Mouse (Mus musculus) MEL (cell line): Measurements from ENCODE around the gene Gm49318. TPM values are rescaled to one million over a fixed set of nuclear protein-coding genes. Genes with fewer than 3 reads are reported as not detected.

ENCODE experiments used
- DNase-seq: peaks from one replicate; pipeline ENCODE4 v3.0.0; 2011; ENCODE audit warnings: low read depth, low spot score
- H3K27ac ChIP-seq: 2 replicates; pipeline ENCODE4 v1.5.1; 2012; ENCODE audit warnings: low read depth, mild to moderate bottlenecking, control low read depth, low read length, moderate library complexity; ENCODE audit not compliant: control insufficient read depth
- H3K27me3 ChIP-seq, 2 experiments: fragments of 150-350 bp in 1 of 2; sonication (generic) in 1 of 2; 2 replicates each; pipeline ENCODE4 v1.6.1; 2012; ENCODE audit warnings: low read length in 2 of 2, mild to moderate bottlenecking in 2 of 2, improper control_type of control experiment in 1 of 2, moderate library complexity in 1 of 2; ENCODE audit not compliant: insufficient read depth in 2 of 2, control insufficient read depth in 1 of 2
- H3K36me3 ChIP-seq, 2 experiments: 2 replicates each; pipeline ENCODE4 v1.6.1; 2012 to 2014; ENCODE audit warnings: low read length in 2 of 2, improper control_type of control experiment in 1 of 2, inconsistent platforms in 1 of 2, mild to moderate bottlenecking in 1 of 2; ENCODE audit not compliant: insufficient read depth in 2 of 2, control insufficient read depth in 1 of 2
- H3K4me1 ChIP-seq, 2 experiments: fragments of 150-350 bp in 1 of 2; sonication (generic) in 1 of 2; 2 replicates each; pipeline ENCODE4 v1.6.1; 2012; ENCODE audit warnings: low read length in 2 of 2, improper control_type of control experiment in 1 of 2, mild to moderate bottlenecking in 1 of 2; ENCODE audit not compliant: insufficient read depth in 2 of 2, control insufficient read depth in 1 of 2
- H3K4me3 ChIP-seq, 2 experiments: fragments of 150-350 bp in 1 of 2; sonication (generic) in 1 of 2; 2 replicates each; pipeline ENCODE4 v1.5.1; 2012; ENCODE audit warnings: low read depth in 2 of 2, low read length in 2 of 2, mild to moderate bottlenecking in 2 of 2, moderate library complexity in 2 of 2, control low read depth in 1 of 2, improper control_type of control experiment in 1 of 2; ENCODE audit not compliant: control insufficient read depth in 1 of 2, insufficient read depth in 1 of 2
- H3K79me2 ChIP-seq: 2 replicates; pipeline ENCODE4 v1.6.1; 2012; ENCODE audit warnings: mild to moderate bottlenecking, low read length, moderate library complexity; ENCODE audit not compliant: control insufficient read depth, poor library complexity, insufficient read depth
- H3K9ac ChIP-seq: 2 replicates; pipeline ENCODE4 v1.6.1; 2012; ENCODE audit warnings: low read depth, mild to moderate bottlenecking, control low read depth, low read length, moderate library complexity; ENCODE audit not compliant: control insufficient read depth, poor library complexity, severe bottlenecking
- H3K9me3 ChIP-seq: fragments of 150-350 bp; sonication (generic); replicated peaks from 2 replicates; pipeline ENCODE4 v1.6.1; 2012; ENCODE audit warnings: mild to moderate bottlenecking, low read length, improper control_type of control experiment, moderate library complexity; ENCODE audit not compliant: insufficient read depth
- CHD2 ChIP-seq: IDR thresholded peaks from 2 replicates; pipeline ENCODE4 v1.6.1; 2011; ENCODE audit warnings: low read length, improper control_type of control experiment
- E2F4 ChIP-seq: IDR thresholded peaks from 2 replicates; pipeline ENCODE4 v1.6.1; 2011; ENCODE audit warnings: low read depth, low read length, improper control_type of control experiment, borderline replicate concordance
- GABPA ChIP-seq: IDR thresholded peaks from 2 replicates; pipeline ENCODE4 v1.6.1; 2012; ENCODE audit warnings: low read depth, mild to moderate bottlenecking, inconsistent platforms, low read length, improper control_type of control experiment, moderate library complexity
- HCFC1 ChIP-seq: IDR thresholded peaks from 2 replicates; pipeline ENCODE4 v1.6.1; 2012; ENCODE audit warnings: low read depth, mild to moderate bottlenecking, inconsistent platforms, low read length, improper control_type of control experiment, moderate library complexity
- JUND ChIP-seq: IDR thresholded peaks from 2 replicates; pipeline ENCODE4 v1.6.1; 2011; ENCODE audit warnings: low read depth, mild to moderate bottlenecking, improper control_type of control experiment, low read length
- KAT2A ChIP-seq: conservative IDR thresholded peaks from 2 replicates; pipeline ENCODE4 v1.6.1; 2012; ENCODE audit warnings: low read depth, low read length, improper control_type of control experiment, inconsistent platforms
- MAFK ChIP-seq: IDR thresholded peaks from 2 replicates; pipeline ENCODE4 v1.6.1; 2011; ENCODE audit warnings: low read depth, mild to moderate bottlenecking, low read length, improper control_type of control experiment, borderline replicate concordance
- MAX ChIP-seq: IDR thresholded peaks from 2 replicates; pipeline ENCODE4 v1.6.1; 2011; ENCODE audit warnings: low read length, improper control_type of control experiment
- MXI1 ChIP-seq: IDR thresholded peaks from 2 replicates; pipeline ENCODE4 v1.6.1; 2011; ENCODE audit warnings: mild to moderate bottlenecking, low read depth, low read length, improper control_type of control experiment
- MYB ChIP-seq: IDR thresholded peaks from 2 replicates; pipeline ENCODE4 v1.6.1; 2011; ENCODE audit warnings: mild to moderate bottlenecking, low read depth, low read length, improper control_type of control experiment
- NELFE ChIP-seq: IDR thresholded peaks from 2 replicates; pipeline ENCODE4 v1.6.1; 2011; ENCODE audit warnings: low read depth, low read length, improper control_type of control experiment
- POLR2A ChIP-seq, 2 experiments: IDR thresholded peaks; 2 replicates each; pipeline ENCODE4 v1.6.1; 2011 to 2012; ENCODE audit warnings: low read length in 2 of 2, mild to moderate bottlenecking in 2 of 2, control low read depth in 1 of 2, improper control_type of control experiment in 1 of 2, low read depth in 1 of 2, moderate library complexity in 1 of 2; ENCODE audit not compliant: control insufficient read depth in 1 of 2, insufficient read depth in 1 of 2, poor library complexity in 1 of 2
- POLR2AphosphoS2 ChIP-seq: IDR thresholded peaks from 2 replicates; pipeline ENCODE4 v1.6.1; 2011; ENCODE audit warnings: low read length, improper control_type of control experiment
- RAD21 ChIP-seq: IDR thresholded peaks from 2 replicates; pipeline ENCODE4 v1.6.1; 2011; ENCODE audit warnings: mild to moderate bottlenecking, low read depth, low read length, improper control_type of control experiment
- SMC3 ChIP-seq: IDR thresholded peaks from 2 replicates; pipeline ENCODE4 v1.6.1; 2011; ENCODE audit warnings: low read depth, low read length, improper control_type of control experiment
- TBP ChIP-seq: IDR thresholded peaks from 2 replicates; pipeline ENCODE4 v1.8.0; 2011; ENCODE audit warnings: low read depth, low read length, improper control_type of control experiment
- UBTF ChIP-seq: IDR thresholded peaks from 2 replicates; pipeline ENCODE4 v1.6.1; 2012; ENCODE audit warnings: low read depth, mild to moderate bottlenecking, inconsistent platforms, low read length, improper control_type of control experiment, moderate library complexity, borderline replicate concordance; ENCODE audit not compliant: insufficient read depth
- USF1 ChIP-seq: IDR thresholded peaks from 2 replicates; pipeline ENCODE4 v1.6.1; 2014; ENCODE audit warnings: low read depth, mild to moderate bottlenecking, inconsistent platforms, low read length, improper control_type of control experiment, moderate library complexity
- ZKSCAN1 ChIP-seq: IDR thresholded peaks from 2 replicates; pipeline ENCODE4 v1.6.1; 2012; ENCODE audit warnings: low read depth, mild to moderate bottlenecking, inconsistent platforms, low read length, improper control_type of control experiment, moderate library complexity
- ZMIZ1 ChIP-seq: IDR thresholded peaks from 2 replicates; pipeline ENCODE4 v1.6.1; 2012; ENCODE audit warnings: low read depth, mild to moderate bottlenecking, inconsistent platforms, low read length, improper control_type of control experiment, moderate library complexity
- polyA plus RNA-seq, 2 experiments: library from polyadenylated mRNA; stranded (reverse) in 1 of 2; unstranded in 1 of 2; fragments of >175 nt in 1 of 2; fragments of >200 nt in 1 of 2; gene quantifications; 2 replicates each; pipeline versions ENCODE4 v1.2.1 to v1.2.4; 2012; ENCODE audit warnings: low replicate concordance in 2 of 2, low read depth in 1 of 2; ENCODE audit not compliant: insufficient read length in 2 of 2, insufficient read depth in 1 of 2, missing spikeins in 1 of 2
- total RNA-seq: library from RNA; depleted of rRNA; stranded (reverse); fragments of 300-350 nt; gene quantifications from 2 replicates; pipeline ENCODE4 v1.2.3, GENCODE M21; 2012

The Gm49318 gene
- total and polyA plus RNA-seq, 3 experiments: not detected

- Histone ChIP-seq H3K9ac (no peak overlapping the region), H3K27me3 (no peaks in the 10 kb centered on the region; a peak in 1 of 4 replicates)
- no peak for TF ChIP-seq ZMIZ1
- TF ChIP-seq POLR2AphosphoS2: no peak
- TF ChIP-seq UBTF: no peak
- no peak for TF ChIP-seq ZKSCAN1
- TF ChIP-seq GABPA: no peak
- no peak for TF ChIP-seq MAFK
- TF ChIP-seq NELFE: no peak
- no peak for TF ChIP-seq RAD21
- no peak for TF ChIP-seq SMC3
- no peak for TF ChIP-seq MYB
- no peak for TF ChIP-seq TBP
- no peak for TF ChIP-seq E2F4
- TF ChIP-seq MXI1: no peak
- no peak for TF ChIP-seq HCFC1
- TF ChIP-seq KAT2A: no peak
- TF ChIP-seq POLR2A (IDR thresholded peaks at IDR 0.05; ENCODE audit: control insufficient read depth in 1 of 2, insufficient read depth in 1 of 2, low read depth in 1 of 2, low read length in 2 of 2, poor library complexity in 1 of 2): no peak
- no peak for TF ChIP-seq USF1
- TF ChIP-seq CHD2: no peak
- TF ChIP-seq MAX: no peak
- no peak for TF ChIP-seq JUND
- TF ChIP-seq, all 39 proteins: peak for 0
- DNase-seq: no peak
- no peak overlapping the region for H3K4me3 ChIP-seq
- H3K79me2 ChIP-seq: no peaks in the 10 kb centered on the region
- peaks cover 0 to 2% of the 10 kb centered on the region in 2 experiments; a peak in 1 of 4 replicates for H3K36me3 ChIP-seq
- H3K4me1 ChIP-seq: peaks cover 0 to 5% of the 10 kb centered on the region in 2 experiments; a peak in 2 of 4 replicates
- no peaks in the 10 kb centered on the region for H3K9me3 ChIP-seq
- H3K27ac ChIP-seq: no peak overlapping the region
These were observed 28.9 kb upstream of the Gm49318 start for GRCm38 (mm10) chr9:22099922-22100321.

GRCm38 (mm10) chr9:22098993-22099696 is 28.1 kb upstream of the Gm49318 start, which contains the start of gene Cnn1:
Cnn1 (plus strand) TSS chr9:22099216.
- Histone ChIP-seq H3K79me2 (no peaks in the 10 kb centered on the region), H3K27me3 (no peaks in the 10 kb centered on the region; a peak in 1 of 4 replicates), H3K4me3 (no peak within 1 kb of the TSS), H3K27ac (no peak within 1 kb of the TSS), H3K36me3 (peaks cover 0 to 2% of the 10 kb centered on the region in 2 experiments; a peak in 1 of 4 replicates)
- TF ChIP-seq GABPA: no peak
- peak; percentile 62 for TF ChIP-seq USF1
- TF ChIP-seq, all 39 proteins: peak for 1
- DNase-seq: peak; percentile 52
- Histone ChIP-seq H3K9ac (no peak within 1 kb of the TSS), H3K4me1 (peaks cover 0 to 5% of the 10 kb centered on the region in 2 experiments; a peak in 2 of 4 replicates), H3K9me3 (no peaks in the 10 kb centered on the region)
